Mouse (Mus musculus) midbrain, embryonic 11.5 days (tissue): ENCODE results near the gene Ncapg2. TPM values are rescaled to one million over a fixed set of nuclear protein-coding genes. Genes with fewer than 3 reads are reported as not detected.

Experiments used
- ATAC-seq: fragments of 200-750 bp; cut with Nextera tagmentation; 2 replicates; pipeline ENCODE4 v1.8.0; 2017; ENCODE audit warnings: moderate TSS enrichment, moderate library complexity; ENCODE audit not compliant: low FRiP score
- DNase-seq: peaks from one replicate; pipeline ENCODE4 v3.0.0; 2015; ENCODE audit warnings: low spot score; ENCODE audit errors: missing footprints
- H3K27ac ChIP-seq: fragments of 300-500 bp; sonication (generic); 2 replicates; pipeline ENCODE4 v1.5.1; 2014; ENCODE audit warnings: low read depth, low read length
- H3K27me3 ChIP-seq: fragments of 300-500 bp; sonication (generic); 2 replicates; pipeline ENCODE4 v1.6.1; 2014; ENCODE audit warnings: mild to moderate bottlenecking, low read length, moderate library complexity, mixed read lengths; ENCODE audit not compliant: control insufficient read depth, insufficient read depth
- H3K36me3 ChIP-seq: fragments of 300-500 bp; sonication (generic); 2 replicates; pipeline ENCODE4 v1.6.1; 2014; ENCODE audit warnings: mild to moderate bottlenecking, low read length, moderate library complexity, mixed read lengths; ENCODE audit not compliant: control insufficient read depth, insufficient read depth
- H3K4me1 ChIP-seq: fragments of 300-500 bp; sonication (generic); 2 replicates; pipeline ENCODE4 v1.6.1; 2014; ENCODE audit warnings: low read length; ENCODE audit not compliant: control insufficient read depth, insufficient read depth
- H3K4me2 ChIP-seq: fragments of 300-500 bp; sonication (generic); 2 replicates; pipeline ENCODE4 v1.6.1; 2014; ENCODE audit warnings: mild to moderate bottlenecking, moderate library complexity
- H3K4me3 ChIP-seq: fragments of 300-500 bp; sonication (generic); 2 replicates; pipeline ENCODE4 v1.5.1; 2014; ENCODE audit warnings: low read depth, low read length
- H3K9ac ChIP-seq: fragments of 300-500 bp; sonication (generic); 2 replicates; pipeline ENCODE4 v1.6.1; 2014; ENCODE audit warnings: low read length
- H3K9me3 ChIP-seq: fragments of 300-500 bp; sonication (generic); 2 replicates; pipeline ENCODE4 v1.6.1; 2016; ENCODE audit warnings: low read length; ENCODE audit not compliant: control insufficient read depth
- whole genome bisulfite sequencing: fragments of 180-500 bp; shearing (Covaris S2); extraction: QIAGEN DNeasy Blood & Tissue Kit; methylation state at CpG from one replicate; pipeline ENCODE4 v1.1.7; 2014; 5-methylcytosine and 5-hydroxymethylcytosine counted together
- polyA plus RNA-seq: library from polyadenylated mRNA; unstranded; fragments of >200 nt; fragmentation: Nextera tagmentation; extraction: Ambion mirVana; gene quantifications from 2 replicates; pipeline ENCODE4 v1.2.1, GENCODE M21; 2014

Ncapg2 gene
- polyA plus RNA-seq, 1 experiment from 2014 or later = 42.0 TPM

DNA sequence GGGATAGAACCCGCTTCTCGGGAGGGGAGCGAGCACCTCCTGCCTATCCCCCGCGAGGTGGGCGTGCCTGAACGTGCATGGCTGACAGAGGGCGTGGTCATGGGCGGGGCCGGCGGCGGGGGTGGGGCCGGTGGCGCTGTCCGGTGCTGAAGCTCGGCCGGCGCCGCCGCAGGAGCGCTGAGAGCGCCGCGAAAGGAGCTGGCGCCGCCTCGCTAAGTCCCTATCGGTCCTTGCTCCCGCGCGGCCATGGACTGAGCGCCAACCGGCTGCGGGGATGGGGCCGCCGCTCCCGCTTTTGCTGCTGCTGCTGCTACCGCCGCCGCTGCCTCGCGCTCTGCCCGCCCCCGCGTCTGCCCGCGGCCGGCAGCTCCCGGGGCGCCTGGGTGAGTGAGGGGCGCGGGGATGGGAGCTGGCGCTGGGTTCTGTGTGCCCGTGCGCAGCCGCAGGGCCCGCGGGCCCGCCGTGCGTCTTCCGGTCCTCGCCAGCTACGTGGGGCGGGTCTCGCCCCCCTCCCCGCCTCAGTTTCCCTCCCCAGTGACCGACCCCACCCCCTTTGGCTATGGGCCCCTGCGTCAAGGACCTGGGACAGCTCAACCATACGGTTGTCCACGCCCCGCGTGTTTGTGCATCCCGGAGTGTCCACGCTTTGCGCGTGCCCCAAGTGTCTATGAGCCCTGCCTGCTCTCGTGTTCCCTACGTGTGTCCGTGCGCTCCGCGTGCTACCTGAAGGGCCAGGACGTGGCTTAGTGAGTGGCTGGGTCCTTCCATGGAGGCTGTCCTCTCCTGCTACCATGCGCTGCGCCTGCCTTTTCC lies 80.6 kb downstream of the Ncapg2 start, which contains the start of gene Ptprn2:
Gene Ptprn2 (plus strand): TSS at position 130 of the 813 bp plus-strand sequence.
- DNase-seq = peak; percentile 99
- no peaks in the 10 kb centered on the region for H3K9me3 ChIP-seq
- peak within 1 kb of the TSS; percentile 96 for H3K4me2 ChIP-seq
- peak within 1 kb of the TSS; percentile 61 for H3K9ac ChIP-seq
- H3K4me3 ChIP-seq = peak within 1 kb of the TSS; percentile 59
- under 1% methylated on average over 76 of the region's 86 CpGs for WGBS
- H3K36me3 ChIP-seq = no peaks in the 10 kb centered on the region
- ATAC-seq = peak; percentile 93
- H3K27me3 ChIP-seq = peaks cover 8% of the 10 kb centered on the region
- peaks cover 4% of the 10 kb centered on the region; the same call in 1 of the 2 replicates for H3K4me1 ChIP-seq
- no peak within 1 kb of the TSS for H3K27ac ChIP-seq

GRCm38 (mm10) chr12:116486404-116486730 lies 81.2 kb downstream of the Ncapg2 start:
- peak overlapping the region; percentile 59 for H3K4me3 ChIP-seq
- WGBS = 3% methylated on average over 10 of the region's 10 CpGs
- no peak overlapping the region for H3K27ac ChIP-seq
- H3K27me3 ChIP-seq = peaks cover 8% of the 10 kb centered on the region
- H3K4me2 ChIP-seq = peak overlapping the region; percentile 96
- H3K36me3 ChIP-seq = no peaks in the 10 kb centered on the region
- H3K9ac ChIP-seq = peak overlapping the region; percentile 61
- no peaks in the 10 kb centered on the region for H3K9me3 ChIP-seq
- DNase-seq = peak; percentile 91
- H3K4me1 ChIP-seq = peaks cover 4% of the 10 kb centered on the region; the same call in 1 of the 2 replicates
- peak; percentile 3; the same call in 1 of the 2 replicates for ATAC-seq

DNA sequence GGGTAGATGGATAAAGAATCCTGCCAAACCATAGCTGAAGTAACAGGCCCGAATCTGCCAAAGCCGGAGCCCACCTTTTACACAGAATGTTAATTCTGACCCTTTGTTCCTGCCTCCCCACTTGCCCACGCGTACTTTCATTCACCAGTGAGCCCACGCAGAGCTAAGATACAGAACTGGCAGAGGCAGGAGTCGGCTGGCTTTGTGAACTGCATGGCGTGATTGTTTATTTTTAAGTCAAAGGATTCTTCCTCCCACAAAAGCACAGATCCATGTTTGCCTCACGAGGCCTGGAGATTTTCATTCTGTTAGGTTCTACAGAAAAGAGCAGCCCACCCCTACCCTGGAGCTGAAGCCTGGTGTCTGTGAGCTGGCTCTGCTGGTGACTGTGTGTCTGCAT lies 83.6 kb downstream of the Ncapg2 start:
- ATAC-seq (no peak), DNase-seq (no peak)
- Histone ChIP-seq H3K27me3 (peaks cover 8% of the 10 kb centered on the region), H3K9me3 (no peaks in the 10 kb centered on the region), H3K4me1 (peaks cover 4% of the 10 kb centered on the region; the same call in 1 of the 2 replicates), H3K36me3 (no peaks in the 10 kb centered on the region), H3K4me2 (no peak overlapping the region), H3K4me3 (no peak overlapping the region), H3K27ac (no peak overlapping the region), H3K9ac (no peak overlapping the region)
- WGBS = 74% methylated on average over 8 of the region's 8 CpGs

DNA sequence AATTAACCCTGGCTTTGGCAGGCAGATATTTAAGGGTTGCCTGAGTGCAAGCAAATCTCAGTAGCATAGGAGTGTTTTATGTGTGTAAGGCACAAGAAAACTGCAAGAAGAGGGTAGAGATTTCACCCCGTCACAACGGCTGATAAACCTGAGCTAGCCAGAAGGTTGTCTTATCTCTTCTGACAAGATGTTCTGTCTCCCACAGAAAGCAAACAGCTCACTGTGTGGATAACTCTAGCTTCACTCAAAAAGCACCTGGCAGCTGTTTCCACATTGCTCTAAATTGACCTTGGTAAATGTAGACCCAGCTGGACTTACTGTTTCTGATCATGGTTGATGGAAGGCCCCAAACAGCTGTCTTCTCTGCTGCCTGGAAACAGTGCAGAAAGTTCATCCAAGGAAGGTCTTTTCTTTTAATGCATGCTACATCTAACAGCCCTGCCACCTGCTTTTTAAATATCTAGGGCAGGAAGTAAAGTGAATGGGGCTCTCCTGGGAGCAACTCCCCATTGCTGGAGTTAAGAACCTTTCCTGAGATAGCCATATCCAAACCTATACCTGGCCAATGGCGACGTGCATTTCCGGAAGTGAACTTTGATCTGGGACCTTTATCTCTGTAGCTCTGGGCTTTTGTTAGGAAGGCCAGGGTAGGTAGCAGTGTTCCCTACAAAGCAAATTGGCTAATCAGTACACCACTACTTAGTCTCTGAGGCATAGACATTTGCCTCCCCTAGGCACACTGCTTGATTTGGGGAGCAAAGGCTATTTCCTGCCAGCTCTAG lies 85.6 kb downstream of the Ncapg2 start:
- no peak overlapping the region for H3K9ac ChIP-seq
- no peak overlapping the region for H3K4me3 ChIP-seq
- WGBS = 87% methylated on average over 5 of the region's 5 CpGs
- H3K27me3 ChIP-seq = peaks cover 8% of the 10 kb centered on the region
- no peak for DNase-seq
- H3K4me1 ChIP-seq = 0 out of 2 replicates have a peak, but pooled peaks cover 4% of the 10 kb centered on the region
- ATAC-seq = no peak
- no peak overlapping the region for H3K27ac ChIP-seq
- no peaks in the 10 kb centered on the region for H3K36me3 ChIP-seq
- H3K4me2 ChIP-seq = no peak overlapping the region
- H3K9me3 ChIP-seq = no peaks in the 10 kb centered on the region

- Histone ChIP-seq H3K9ac (no peak overlapping the region), H3K4me1 (no peaks in the 10 kb centered on the region), H3K4me3 (no peak overlapping the region), H3K27ac (no peak overlapping the region), H3K9me3 (no peaks in the 10 kb centered on the region), H3K27me3 (no peaks in the 10 kb centered on the region), H3K4me2 (no peak overlapping the region), H3K36me3 (no peaks in the 10 kb centered on the region)
- DNase-seq = no peak
- no peak for ATAC-seq
These were observed 93.5 kb downstream of the Ncapg2 start for GRCm38 (mm10) chr12:116498666-116499065.

DNA sequence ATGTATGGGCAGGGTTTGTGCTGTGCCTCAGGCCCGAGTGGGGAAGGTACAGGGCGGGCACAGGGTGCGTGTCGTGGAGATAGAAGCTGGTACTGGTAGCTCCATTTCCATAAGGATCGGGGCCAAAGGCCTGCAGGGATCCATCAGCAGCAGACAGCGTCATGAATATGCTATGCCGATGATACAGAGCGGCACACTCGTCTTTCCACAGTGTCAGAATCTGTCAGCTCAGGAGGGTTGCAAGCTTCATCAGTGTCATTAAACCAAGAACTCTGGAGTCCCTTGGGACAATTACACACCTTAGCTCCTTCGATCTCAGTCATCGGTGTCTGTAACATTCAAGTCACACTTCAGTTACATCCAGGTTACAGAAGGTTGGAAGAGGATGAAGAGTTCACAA lies 95.5 kb downstream of the Ncapg2 start:
- H3K27ac ChIP-seq = no peak overlapping the region
- no peak overlapping the region for H3K9ac ChIP-seq
- DNase-seq = no peak
- no peaks in the 10 kb centered on the region for H3K27me3 ChIP-seq
- H3K9me3 ChIP-seq = no peaks in the 10 kb centered on the region
- no peak overlapping the region for H3K4me3 ChIP-seq
- ATAC-seq = no peak
- H3K4me2 ChIP-seq = no peak overlapping the region
- WGBS = 88% methylated on average over 11 of the region's 11 CpGs
- H3K4me1 ChIP-seq = no peaks in the 10 kb centered on the region
- H3K36me3 ChIP-seq = no peaks in the 10 kb centered on the region

DNA sequence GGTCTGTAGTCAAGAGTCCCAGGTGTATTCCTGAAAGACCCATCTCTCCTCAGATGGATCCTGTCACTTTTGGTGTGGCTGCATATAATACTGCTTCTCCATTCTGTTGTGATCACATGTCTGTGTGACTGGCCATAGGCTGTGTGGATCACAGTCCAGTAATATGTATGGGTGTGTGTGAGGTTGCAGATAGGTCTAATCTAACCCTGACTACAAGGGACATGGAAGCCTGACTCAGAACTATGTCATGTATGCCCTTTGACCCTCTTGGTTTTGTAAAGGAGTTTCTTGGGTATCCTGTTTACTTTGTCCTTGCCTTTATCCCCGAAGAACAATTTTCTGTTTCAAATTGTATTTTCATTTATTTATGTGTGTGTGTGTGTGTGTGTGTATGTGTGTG lies 107.3 kb downstream of the Ncapg2 start:
- WGBS = 85% methylated on average over 1 of the region's 1 CpGs
- Histone ChIP-seq H3K9ac (no peak overlapping the region), H3K4me2 (no peak overlapping the region), H3K4me1 (no peaks in the 10 kb centered on the region), H3K27ac (no peak overlapping the region), H3K27me3 (no peaks in the 10 kb centered on the region), H3K9me3 (no peaks in the 10 kb centered on the region), H3K36me3 (no peaks in the 10 kb centered on the region), H3K4me3 (no peak overlapping the region)
- ATAC-seq (0 out of 2 replicates have a peak, but pooled peaks have one; percentile 24), DNase-seq (no peak)
